Mouse (Mus musculus): ENCODE measurements around the gene Gstcd.

Gstcd gene

GRCm38 (mm10) chr3:133026977-133027376, 64.9 kb downstream of the Gstcd start:
- DNase-seq (ENCODE audit: low read depth), result no peak

GRCm38 (mm10) chr3:133007250-133007649, 84.6 kb downstream of the Gstcd start:
- DNase-seq (ENCODE audit: low read depth), result no peak

- no peak for DNase-seq (ENCODE audit: low read depth)
Measured at GRCm38 (mm10) chr3:132996299-132996698, 95.5 kb downstream of the Gstcd start.

- no peak for DNase-seq (ENCODE audit: low read depth)
Measured at GRCm38 (mm10) chr3:132995904-132996267, 95.9 kb downstream of the Gstcd start.

GRCm38 (mm10) chr3:132995172-132995903, 96.5 kb downstream of the Gstcd start:
- DNase-seq (ENCODE audit: low read depth), result no peak

- no peak for DNase-seq (ENCODE audit: low read depth)
Measured at GRCm38 (mm10) chr3:132986188-132986587, 105.6 kb downstream of the Gstcd start.

GRCm38 (mm10) chr3:132983845-132984485, 107.9 kb downstream of the Gstcd start:
- no peak for DNase-seq (ENCODE audit: low read depth)

- no peak for DNase-seq (ENCODE audit: low read depth)
Measured at GRCm38 (mm10) chr3:132981968-132982367, 109.9 kb downstream of the Gstcd start.

- no peak for DNase-seq (ENCODE audit: low read depth)
Measured at GRCm38 (mm10) chr3:132979781-132980461, 111.9 kb downstream of the Gstcd start.

GRCm38 (mm10) chr3:132966255-132966654, 125.6 kb downstream of the Gstcd start:
- no peak for DNase-seq (ENCODE audit: low read depth)

GRCm38 (mm10) chr3:132964715-132965507, 126.9 kb downstream of the Gstcd start:
- DNase-seq (ENCODE audit: low read depth), result peak; percentile 11

- no peak for DNase-seq (ENCODE audit: low read depth)
Measured at GRCm38 (mm10) chr3:132962631-132963361, 129.0 kb downstream of the Gstcd start.

GRCm38 (mm10) chr3:132950529-132950880, 141.3 kb downstream of the Gstcd start:
- DNase-seq (ENCODE audit: low read depth), result no peak

GRCm38 (mm10) chr3:132949791-132950528, 141.9 kb downstream of the Gstcd start, which contains the start of gene Npnt:
Gene Npnt (minus strand): TSS chr3:132950291.
- DNase-seq (ENCODE audit: low read depth), result no peak

GRCm38 (mm10) chr3:132949380-132949790, 142.4 kb downstream of the Gstcd start:
- DNase-seq (ENCODE audit: low read depth), result no peak

GRCm38 (mm10) chr3:132948298-132948795, 143.5 kb downstream of the Gstcd start:
- no peak for DNase-seq (ENCODE audit: low read depth)

- DNase-seq (ENCODE audit: low read depth), result no peak
Measured at GRCm38 (mm10) chr3:132946086-132946485, 145.7 kb downstream of the Gstcd start.

GRCm38 (mm10) chr3:132945669-132946068, 146.2 kb downstream of the Gstcd start:
- no peak for DNase-seq (ENCODE audit: low read depth)

GRCm38 (mm10) chr3:132944609-132945008, 147.2 kb downstream of the Gstcd start:
- DNase-seq (ENCODE audit: low read depth), result no peak

GRCm38 (mm10) chr3:132944193-132944592, 147.6 kb downstream of the Gstcd start:
- no peak for DNase-seq (ENCODE audit: low read depth)

GRCm38 (mm10) chr3:132942778-132943177, 149.1 kb downstream of the Gstcd start:
- DNase-seq (ENCODE audit: low read depth), result no peak
